Mouse (Mus musculus) large intestine, adult 2 months (tissue): ENCODE measurements around the gene Slc22a21. TPM values are rescaled to one million over a fixed set of nuclear protein-coding genes. Genes with fewer than 3 reads are reported as not detected.
"Not testable (repeated sequence)": the region's sequence is repeated elsewhere in the genome, so short reads cannot be mapped to it uniquely, and the experiment has no call there.

ENCODE experiments used
- DNase-seq: peaks from one replicate; pipeline ENCODE4 v3.0.0-alpha.2; 2012; ENCODE audit warnings: low read depth, low spot score
- WGBS: fragments of 180-500 bp; shearing (Covaris S2); methylation state at CpG from one replicate; pipeline ENCODE4 v1.1.7; 2018; 5-methylcytosine and 5-hydroxymethylcytosine counted together
- polyA plus RNA-seq: library from polyadenylated mRNA; depleted of rRNA; stranded (reverse); fragments of >200 nt; gene quantifications from 2 replicates; pipeline ENCODE4 v1.2.3, GENCODE M21; 2012

Slc22a21 gene
- polyA plus RNA-seq, 1 experiment, result 11.8 TPM

GRCm38 (mm10) chr11:54002761-54003717 is 22.9 kb upstream of the Slc22a21 start:
- peak; percentile 63 for DNase-seq
- WGBS, result 39% methylated on average over 12 of the region's 12 CpGs

GRCm38 (mm10) chr11:54002147-54002760 is 22.1 kb upstream of the Slc22a21 start:
- DNase-seq, result no peak
- WGBS, result 6% methylated on average over 5 of the region's 5 CpGs

- no peak for DNase-seq
- 53% methylated on average over 2 of the region's 2 CpGs for WGBS
Measured at GRCm38 (mm10) chr11:53997661-53998060, 17.5 kb upstream of the Slc22a21 start.

- 40% methylated on average over 4 of the region's 4 CpGs for WGBS
Measured at GRCm38 (mm10) chr11:53992264-53992663, 12.1 kb upstream of the Slc22a21 start.

DNA sequence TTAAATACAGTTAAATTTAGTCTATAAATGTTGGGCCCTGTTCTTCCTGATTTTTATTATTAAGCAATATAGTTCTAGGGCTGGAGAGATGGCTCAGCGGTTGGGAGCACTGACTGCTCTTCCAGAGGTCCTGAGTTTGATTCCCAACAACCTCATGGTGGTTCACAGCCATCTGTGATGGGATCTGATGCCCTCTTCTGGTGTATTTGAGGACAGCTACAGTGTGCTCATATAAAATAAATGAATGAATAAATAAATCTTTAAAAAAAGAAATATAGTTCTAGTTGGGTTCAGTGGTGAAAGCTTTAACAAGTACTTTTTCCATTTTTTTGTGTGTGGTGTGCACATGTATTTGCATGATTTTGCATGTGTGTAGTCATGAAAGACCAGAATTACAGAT is 9.1 kb upstream of the Slc22a21 start:
- 56% methylated on average over 1 of the region's 1 CpGs for WGBS
- no peak for DNase-seq

More at GRCm38 (mm10) chr11:53992264-53992663, 12.1 kb upstream of the Slc22a21 start:
- DNase-seq, result no peak

DNA sequence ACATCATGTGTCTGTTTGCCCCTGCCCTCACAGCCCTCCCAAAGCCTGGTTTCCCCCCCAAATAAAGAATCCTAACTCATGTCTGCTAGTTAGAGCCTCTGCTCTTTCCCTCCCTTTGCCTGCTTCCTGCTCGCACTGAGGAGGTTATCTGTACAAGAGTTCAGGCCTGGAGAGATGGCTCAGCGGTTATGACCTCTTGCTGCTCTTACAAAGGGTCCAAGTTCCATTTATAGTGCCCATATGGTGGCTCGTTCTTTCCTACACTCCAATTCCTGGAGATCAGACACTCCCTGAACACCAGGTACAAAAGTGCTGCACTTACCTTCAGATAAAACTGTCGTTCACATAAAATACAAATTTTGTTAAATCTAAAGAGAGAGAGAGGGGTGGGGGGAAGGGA is 7.9 kb upstream of the Slc22a21 start:
- DNase-seq, result no peak
- 42% methylated on average over 4 of the region's 4 CpGs for WGBS

- DNase-seq, result no peak
- 90% methylated on average over 4 of the region's 4 CpGs for WGBS
Measured at GRCm38 (mm10) chr11:53981396-53981795, 1.3 kb upstream of the Slc22a21 start.

- DNase-seq, result not testable (repeated sequence)
- WGBS, result 1% methylated on average over 23 of the region's 23 CpGs
Measured at GRCm38 (mm10) chr11:53979456-53979787, 710 bp downstream of the Slc22a21 start.

- no peak for DNase-seq
- WGBS, result 51% methylated on average over 3 of the region's 3 CpGs
Measured at GRCm38 (mm10) chr11:53977672-53978071, 2.5 kb downstream of the Slc22a21 start.

DNA sequence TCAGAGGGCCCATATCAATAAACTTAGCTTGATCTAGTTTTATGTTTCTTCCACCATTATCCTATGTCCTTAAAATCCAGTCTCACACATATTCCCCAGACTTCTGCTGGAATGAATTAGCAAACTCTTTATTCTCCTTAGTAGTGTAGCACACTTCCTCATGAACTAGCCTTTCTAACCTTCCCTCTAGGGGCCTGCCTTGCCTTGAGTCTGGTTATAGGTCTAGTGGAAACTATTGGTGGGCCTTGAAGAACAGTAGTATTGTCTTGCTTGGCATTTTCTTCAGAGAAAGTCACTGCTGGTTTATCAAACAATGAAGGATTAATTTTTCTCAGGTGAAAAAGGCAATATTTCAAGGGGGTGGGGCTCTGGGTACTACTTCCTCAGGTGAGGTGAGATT is 4.6 kb downstream of the Slc22a21 start:
- no peak for DNase-seq

DNA sequence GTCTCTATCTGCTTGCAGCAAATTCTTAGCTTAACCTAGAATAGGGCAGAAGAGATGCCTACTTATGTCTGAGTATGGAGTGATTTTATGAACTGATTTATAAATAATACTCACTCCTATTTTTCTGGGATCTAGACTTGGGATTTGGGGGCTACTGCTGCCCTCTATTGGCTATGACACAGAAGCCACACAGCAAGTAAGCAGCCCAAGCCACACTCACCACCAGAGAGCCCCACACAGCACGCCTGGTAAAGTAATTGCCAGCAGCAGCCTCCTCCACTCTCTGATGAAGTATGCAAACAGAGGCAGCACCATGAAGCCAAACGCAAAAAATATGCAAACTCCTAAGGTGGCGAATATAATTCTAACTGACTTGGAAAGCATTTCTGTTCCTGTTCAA is 21.1 kb downstream of the Slc22a21 start:
- WGBS, result 25% methylated on average over 3 of the region's 3 CpGs
- peak; percentile 59 for DNase-seq

GRCm38 (mm10) chr11:53958176-53958575 is 22.0 kb downstream of the Slc22a21 start:
- WGBS, result 54% methylated on average over 4 of the region's 4 CpGs
- DNase-seq, result not testable (repeated sequence)

- 85% methylated on average over 1 of the region's 1 CpGs for WGBS
- DNase-seq, result no peak
Measured at GRCm38 (mm10) chr11:53956636-53957035, 23.5 kb downstream of the Slc22a21 start.

GRCm38 (mm10) chr11:53954653-53955052 is 25.5 kb downstream of the Slc22a21 start:
- 93% methylated on average over 3 of the region's 3 CpGs for WGBS
- DNase-seq, result no peak

- 80% methylated on average over 1 of the region's 3 CpGs for WGBS
- DNase-seq, result not testable (repeated sequence)
Measured at GRCm38 (mm10) chr11:53950133-53950532, 30.0 kb downstream of the Slc22a21 start.

DNA sequence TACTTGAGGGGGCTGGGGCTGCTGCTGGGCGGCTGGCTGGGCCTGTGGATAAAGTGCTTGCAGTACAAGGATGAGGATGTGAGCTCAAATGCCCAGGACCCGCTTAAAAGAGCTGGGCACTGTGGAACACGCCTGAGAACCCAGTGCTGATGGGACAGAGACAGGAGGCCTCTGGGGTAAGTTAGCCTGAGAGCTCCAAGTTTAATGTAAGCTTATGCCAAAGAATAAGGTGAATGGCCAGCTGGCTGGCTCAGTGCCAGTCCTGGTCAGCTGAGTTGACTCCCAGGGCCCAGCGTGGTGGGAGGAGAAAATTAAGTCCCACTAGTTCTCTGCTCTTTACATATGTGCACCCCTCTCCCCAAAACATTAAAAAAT is 48.2 kb downstream of the Slc22a21 start:
- WGBS, result 61% methylated on average over 4 of the region's 4 CpGs
- DNase-seq, result not testable (repeated sequence)

GRCm38 (mm10) chr11:53931091-53931943 is 48.8 kb downstream of the Slc22a21 start:
- WGBS, result 24% methylated on average over 17 of the region's 17 CpGs
- DNase-seq, result no peak

DNA sequence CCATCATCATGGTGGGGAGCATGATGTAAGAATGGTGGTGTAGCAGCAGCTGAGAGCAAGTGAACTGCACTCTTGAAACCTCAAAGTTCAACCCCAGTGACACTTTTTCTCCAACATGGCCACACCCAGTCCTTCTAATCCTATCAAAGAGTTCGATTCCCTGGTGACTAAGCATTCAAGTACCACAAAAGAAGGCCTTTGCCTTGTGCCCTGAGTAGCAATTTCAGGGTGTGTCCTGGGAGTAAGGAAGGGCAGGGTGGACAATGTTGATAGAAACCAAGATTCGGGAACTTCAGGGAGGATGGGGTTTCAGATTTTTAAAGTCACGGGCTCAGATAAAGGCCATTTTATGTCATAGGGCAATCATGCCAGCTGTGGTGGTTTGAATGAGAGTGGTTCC is 50.4 kb downstream of the Slc22a21 start:
- no peak for DNase-seq
- WGBS, result 63% methylated on average over 3 of the region's 3 CpGs

DNA sequence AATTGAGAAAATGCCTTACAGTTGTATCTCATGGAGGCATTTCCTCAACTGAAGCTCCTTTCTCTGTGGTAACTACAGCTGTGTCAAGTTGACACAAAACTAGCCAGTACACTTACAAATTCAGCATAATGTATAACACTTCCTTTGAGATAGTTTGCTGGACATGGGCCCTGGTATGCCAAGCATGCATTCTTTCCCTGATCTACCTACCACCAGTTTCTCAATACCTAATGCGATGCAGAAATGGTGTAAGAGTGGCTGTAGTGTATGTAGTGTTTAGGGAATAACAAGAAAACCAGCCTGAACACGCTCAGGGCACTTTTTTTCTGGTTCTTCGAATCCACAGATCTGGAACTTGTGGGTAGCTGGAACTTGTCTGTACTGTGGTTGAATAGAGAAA is 51.5 kb downstream of the Slc22a21 start:
- WGBS, result 85% methylated on average over 3 of the region's 3 CpGs

DNA sequence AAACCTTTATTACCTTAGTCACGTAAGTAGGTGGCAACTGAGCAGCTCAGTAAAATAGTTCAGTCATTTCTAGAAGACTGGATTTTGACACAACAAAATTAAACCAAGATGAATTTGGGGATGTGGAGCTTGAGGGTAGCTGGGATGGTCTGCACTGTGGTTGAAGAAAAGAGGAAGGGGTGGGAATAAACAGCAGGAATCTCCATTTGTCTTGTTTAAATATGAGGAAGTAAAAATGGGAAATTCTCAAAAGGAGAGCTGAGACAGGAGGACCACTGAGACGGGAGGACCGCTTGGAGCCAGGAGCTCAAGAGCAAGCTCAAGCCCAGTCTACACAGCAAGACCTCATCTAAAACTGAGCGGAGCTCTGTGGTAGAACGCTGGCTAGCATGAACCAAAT is 53.8 kb downstream of the Slc22a21 start:
- WGBS, result 83% methylated on average over 5 of the region's 5 CpGs
- no peak for DNase-seq

More for the DNA sequence above, 51.5 kb downstream of the Slc22a21 start:
- no peak for DNase-seq
